ENCODE assay signal across 16 mouse cellular contexts in the genomic region with DNA sequence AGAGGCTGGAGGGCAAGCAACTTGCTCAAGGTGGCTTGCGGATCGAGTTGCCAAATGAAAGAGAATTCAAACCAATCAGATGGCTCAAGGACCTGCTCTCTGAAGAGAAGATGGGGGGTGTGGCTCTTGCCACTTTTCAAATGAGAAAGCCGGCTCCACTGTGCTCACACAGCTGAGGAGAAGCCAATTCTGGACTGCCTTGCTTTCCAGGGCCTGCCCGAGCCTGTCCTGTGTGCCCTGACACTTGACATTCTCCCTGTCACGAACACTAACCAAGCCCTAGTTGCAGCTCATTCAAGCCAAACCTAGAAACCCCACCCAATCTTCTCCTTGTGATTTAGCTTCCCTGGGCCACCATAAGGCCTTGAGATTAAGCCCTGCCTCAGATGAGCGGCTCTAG. TPM values are rescaled to one million over a fixed set of nuclear protein-coding genes. Genes with fewer than 3 reads are reported as not detected.
DNase-seq lines count a peak whose midpoint lies in the region; ATAC-seq and TF ChIP-seq lines count a peak whose summit lies in the region.
"Had no signal": no experiment of that assay in that cellular context is flagged by ENCODE, and none has a peak within 500 bp of the region (broad histone marks: within the 10 kb centered on the region; RNA-seq: fewer than 3 reads in every experiment).

No protein-coding gene starts in this region.

- no peak for ATAC-seq in heart, embryonic 16.5 days (replicated peaks; ENCODE audit: extremely low read depth, insufficient read depth, low FRiP score)
- ATAC-seq in heart, embryonic 11.5 days (replicated peaks; ENCODE audit: insufficient number of reproducible peaks, low FRiP score, low TSS enrichment) = no peak
- no peak; the same call in 1 of the 2 replicates for ATAC-seq in liver, embryonic 12.5 days
- no peak for ATAC-seq in monocyte, adult 5-6 weeks (replicated peaks; ENCODE audit: insufficient number of reproducible peaks, low FRiP score, low TSS enrichment, poor library complexity, severe bottlenecking)
- ATAC-seq: forebrain, embryonic 15.5 days had no signal

- no peak for TF ChIP-seq CTCF in CH12.LX (conservative IDR thresholded peaks at IDR 0.05 in 1 of 2, IDR thresholded peaks at IDR 0.05 in 1 of 2; ENCODE audit: low read depth in 2 of 2, low read length in 2 of 2)
- TF ChIP-seq CTCF in thymus, adult 2 months (IDR thresholded peaks at IDR 0.05; ENCODE audit: borderline replicate concordance, control insufficient read depth, extremely low read depth, insufficient read depth, low read length, poor library complexity) = no peak

- no peak for TF ChIP-seq EP300 in CH12.LX (IDR thresholded peaks at IDR 0.05; ENCODE audit: low read length)

- H3K27ac ChIP-seq in heart, embryonic 16.5 days (ENCODE audit: low read length) = peak overlapping the region; percentile 46; the same call in 1 of the 2 replicates
- no peak overlapping the region for H3K27ac ChIP-seq in heart, embryonic 11.5 days (ENCODE audit: low read depth, low read length)
- peak overlapping the region; percentile 99 for H3K27ac ChIP-seq in CH12.LX (ENCODE audit: insufficient read depth, low read depth)
- H3K27ac ChIP-seq in liver, embryonic 12.5 days = peak overlapping the region; percentile 69
- H3K27ac ChIP-seq in thymus, adult 2 months (ENCODE audit: control insufficient read depth, insufficient read depth, low read length) = peak overlapping the region; percentile 100
- H3K27ac ChIP-seq: forebrain, embryonic 15.5 days; hindbrain, embryonic 14.5 days; left cerebral cortex, adult 2 months; midbrain, embryonic 12.5 days; neural tube, embryonic 12.5 days had no signal

- no peaks in the 10 kb centered on the region for H3K79me2 ChIP-seq in CH12.LX (replicated peaks; ENCODE audit: control insufficient read depth, extremely low read depth, insufficient read depth, poor library complexity, severe bottlenecking)

- in situ Hi-C loops in CH12.LX (cut with MboI; ENCODE audit: low pct_ligation_motif_present, low pct_unique_long_range_greater_than_20kb, low sequenced_read_pairs) = no loop called here

- H3K9ac ChIP-seq in heart, embryonic 16.5 days (ENCODE audit: low read length) = no peak overlapping the region
- H3K9ac ChIP-seq in heart, embryonic 11.5 days (ENCODE audit: low read depth, low read length) = no peak overlapping the region
- H3K9ac ChIP-seq in CH12.LX (ENCODE audit: insufficient read depth, low read depth) = peak overlapping the region; percentile 83
- no peak overlapping the region for H3K9ac ChIP-seq in liver, embryonic 12.5 days
- H3K9ac ChIP-seq: forebrain, embryonic 15.5 days; hindbrain, embryonic 14.5 days; midbrain, embryonic 12.5 days; neural tube, embryonic 12.5 days had no signal

- H3K4me1 ChIP-seq in heart, embryonic 16.5 days (ENCODE audit: control insufficient read depth, insufficient read depth, low read length) = 0 out of 2 replicates have a peak, but pooled peaks cover 2% of the 10 kb centered on the region
- H3K4me1 ChIP-seq in heart, embryonic 11.5 days (ENCODE audit: control insufficient read depth, insufficient read depth, low read length) = no peaks in the 10 kb centered on the region; the same call in 1 of the 2 replicates
- H3K4me1 ChIP-seq in CH12.LX (ENCODE audit: control insufficient read depth in 1 of 2, insufficient read depth in 2 of 2) = peaks cover 23 to 50% of the 10 kb centered on the region in 2 experiments
- H3K4me1 ChIP-seq in liver, embryonic 12.5 days = peaks cover 47% of the 10 kb centered on the region
- peaks cover 66% of the 10 kb centered on the region for H3K4me1 ChIP-seq in thymus, adult 2 months (replicated peaks; ENCODE audit: control insufficient read depth, insufficient read depth, low read length)
- H3K4me1 ChIP-seq: neural tube, embryonic 12.5 days had no signal

- intact Hi-C loops in left cerebral cortex, postnatal 10 days (cut with DNase I) = no loop called here

- dilution Hi-C loops in CH12.LX (cut with MboI; ENCODE audit: extremely low pct_ligation_motif_present, extremely low pct_unique_long_range_greater_than_20kb, low sequenced_read_pairs) = no loop called here

- no peak for TF ChIP-seq RAD21 in CH12.LX (IDR thresholded peaks at IDR 0.05; ENCODE audit: low read depth, low read length)

- H3K4me3 ChIP-seq in heart, embryonic 16.5 days (ENCODE audit: low read length) = no peak overlapping the region
- no peak overlapping the region for H3K4me3 ChIP-seq in heart, embryonic 11.5 days (ENCODE audit: low read depth, low read length)
- H3K4me3 ChIP-seq in CH12.LX (replicated peaks in 1 of 3; ENCODE audit: low read depth in 2 of 3, low read length in 2 of 3, poor library complexity in 1 of 3) = peak overlapping the region in 1 of 3 experiments; percentile 34
- H3K4me3 ChIP-seq in liver, embryonic 12.5 days = no peak overlapping the region
- no peak overlapping the region for H3K4me3 ChIP-seq in thymus, adult 2 months (ENCODE audit: control insufficient read depth, insufficient read depth, low read length)
- H3K4me3 ChIP-seq: forebrain, embryonic 15.5 days; left cerebral cortex, adult 2 months; midbrain, embryonic 12.5 days; neural tube, embryonic 12.5 days had no signal

- WGBS in heart, embryonic 16.5 days = 66% methylated on average over 6 of the region's 6 CpGs
- 56% methylated on average over 6 of the region's 6 CpGs for WGBS in heart, embryonic 11.5 days (ENCODE audit: insufficient replicate concordance)
- WGBS in liver, embryonic 12.5 days (ENCODE audit: insufficient replicate concordance) = 35% methylated on average over 6 of the region's 6 CpGs
- 20% methylated on average over 6 of the region's 6 CpGs for WGBS in thymus, adult 2 months

- peak; percentile 48 for DNase-seq in CH12.LX (ENCODE audit: extremely low read depth)
- DNase-seq in thymus, adult 2 months = no peak
- DNase-seq in left cerebral cortex, postnatal 10 days (ENCODE audit: extremely low spot score in 1 of 2, low spot score in 2 of 2) = no peak
- no peak for DNase-seq in right cerebral cortex, adult 18-20 months
- DNase-seq: adrenal gland, adult 8-10 months; gastrocnemius, postnatal 10 days; kidney, adult 8-10 months had no signal

- no peaks in the 10 kb centered on the region for H3K9me3 ChIP-seq in heart, embryonic 16.5 days (replicated peaks; ENCODE audit: control insufficient read depth, low read length)
- H3K9me3 ChIP-seq in heart, embryonic 11.5 days (replicated peaks; ENCODE audit: control insufficient read depth, low read length) = no peaks in the 10 kb centered on the region
- H3K9me3 ChIP-seq in CH12.LX (replicated peaks; ENCODE audit: low read length) = no peaks in the 10 kb centered on the region
- H3K9me3 ChIP-seq in liver, embryonic 12.5 days (replicated peaks) = no peaks in the 10 kb centered on the region
- H3K9me3 ChIP-seq: forebrain, embryonic 15.5 days; midbrain, embryonic 12.5 days; neural tube, embryonic 12.5 days had no signal

- no peaks in the 10 kb centered on the region; the same call in 1 of the 2 replicates for H3K27me3 ChIP-seq in heart, embryonic 16.5 days (ENCODE audit: control insufficient read depth, insufficient read depth, low read length)
- H3K27me3 ChIP-seq in heart, embryonic 11.5 days (ENCODE audit: control insufficient read depth, insufficient read depth, low read length) = peaks cover 5% of the 10 kb centered on the region
- no peaks in the 10 kb centered on the region for H3K27me3 ChIP-seq in CH12.LX (replicated peaks)
- 0 out of 2 replicates have a peak, but pooled peaks cover 6% of the 10 kb centered on the region for H3K27me3 ChIP-seq in liver, embryonic 12.5 days (replicated peaks)
- no peaks in the 10 kb centered on the region for H3K27me3 ChIP-seq in thymus, adult 2 months (ENCODE audit: control insufficient read depth, insufficient read depth, low read length)
- H3K27me3 ChIP-seq: forebrain, embryonic 15.5 days; midbrain, embryonic 12.5 days; neural tube, embryonic 12.5 days had no signal

- no peak overlapping the region for H3K4me2 ChIP-seq in heart, embryonic 16.5 days (ENCODE audit: low read depth, low read length)
- no peak overlapping the region for H3K4me2 ChIP-seq in heart, embryonic 11.5 days
- H3K4me2 ChIP-seq in CH12.LX (ENCODE audit: insufficient read depth, low read depth, poor library complexity, severe bottlenecking) = peak overlapping the region; percentile 68
- H3K4me2 ChIP-seq in liver, embryonic 12.5 days = 0 out of 2 replicates have a peak overlapping the region, but pooled peaks have one; percentile 38
- H3K4me2 ChIP-seq: forebrain, embryonic 15.5 days; hindbrain, embryonic 14.5 days; midbrain, embryonic 12.5 days; neural tube, embryonic 12.5 days had no signal

- peak; percentile 56 for TF ChIP-seq POLR2A in CH12.LX (IDR thresholded peaks at IDR 0.05; ENCODE audit: low read depth, low read length)
- no peak for TF ChIP-seq POLR2A in thymus, adult 2 months (IDR thresholded peaks at IDR 0.05; ENCODE audit: control insufficient read depth, extremely low read depth, insufficient read depth, low read length, poor library complexity)

- no peaks in the 10 kb centered on the region for H3K36me3 ChIP-seq in heart, embryonic 16.5 days (ENCODE audit: control insufficient read depth, insufficient read depth)
- no peaks in the 10 kb centered on the region for H3K36me3 ChIP-seq in heart, embryonic 11.5 days (ENCODE audit: control insufficient read depth, insufficient read depth, low read length)
- H3K36me3 ChIP-seq in CH12.LX (replicated peaks in 1 of 2; ENCODE audit: control insufficient read depth in 1 of 2, insufficient read depth in 1 of 2, low read length in 1 of 2) = no peaks in the 10 kb centered on the region
- H3K36me3 ChIP-seq in liver, embryonic 12.5 days = no peaks in the 10 kb centered on the region
- no peaks in the 10 kb centered on the region for H3K36me3 ChIP-seq in thymus, adult 2 months (ENCODE audit: control insufficient read depth, insufficient read depth, low read length)
- H3K36me3 ChIP-seq: forebrain, embryonic 15.5 days; midbrain, embryonic 12.5 days; neural tube, embryonic 12.5 days had no signal

RNA-seq across cellular contexts. Expression of a gene that starts 8.2 kb away (rescaled TPM):
- 8.8 and 22.3 TPM in 2 replicates for polyA plus RNA-seq in heart, embryonic 16.5 days (2015; fragmentation: Nextera tagmentation; extraction: Ambion mirVana)
- 0.76 and 1.0 TPM in 2 replicates for polyA plus RNA-seq in heart, embryonic 11.5 days (2014; fragmentation: Nextera tagmentation; extraction: Ambion mirVana)
- total RNA-seq in CH12.LX (2012; rRNA removed) (88.9 and 96.3 TPM in 2 replicates), CH12.LX (2014; rRNA removed) (138 and 148 TPM in 2 replicates)
- polyA plus RNA-seq in CH12.LX (2012; ENCODE audit: insufficient read length, low read depth) = 87.6 and 90.9 TPM in 2 replicates
- 9.7 and 10.0 TPM in 2 replicates for polyA plus RNA-seq in liver, embryonic 12.5 days (2016; fragmentation: Nextera tagmentation; extraction: Ambion mirVana)
- polyA plus RNA-seq in thymus, adult 2 months (2012; rRNA removed) = 311 and 314 TPM in 2 replicates
- total RNA-seq in left cerebral cortex, postnatal 10 days (2021) = 1 to 10 TPM; 1.6 to 1.8 TPM
- 193 to 270 TPM (median 209 TPM) in 3 replicates for total RNA-seq in monocyte, adult 5-6 weeks (2017)

RNA-seq across cellular contexts. Expression of a gene that starts 29.5 kb away (rescaled TPM):
- polyA plus RNA-seq in heart, embryonic 16.5 days (2015; fragmentation: Nextera tagmentation; extraction: Ambion mirVana) = 0.84 and 0.98 TPM in 2 replicates
- polyA plus RNA-seq in heart, embryonic 11.5 days (2014; fragmentation: Nextera tagmentation; extraction: Ambion mirVana) = 0.55 and 0.72 TPM in 2 replicates
- total RNA-seq in CH12.LX (2012; rRNA removed) (0.04 and 0.08 TPM in 2 replicates), CH12.LX (2014; rRNA removed) (0.05 and 0.09 TPM in 2 replicates)
- 0.07 and 0.14 TPM in 2 replicates for polyA plus RNA-seq in CH12.LX (2012; ENCODE audit: insufficient read length, low read depth)
- polyA plus RNA-seq in liver, embryonic 12.5 days (2016; fragmentation: Nextera tagmentation; extraction: Ambion mirVana) = 0.14 TPM in 1 of 2 replicates, not detected in the other
- polyA plus RNA-seq in thymus, adult 2 months (2012; rRNA removed) = 0.89 and 1.1 TPM in 2 replicates
- under 1 TPM; 0.13 to 0.39 TPM for total RNA-seq in left cerebral cortex, postnatal 10 days (2021)
- not detected in 3 replicates for total RNA-seq in monocyte, adult 5-6 weeks (2017)

Comparison
In these comparisons a context has a peak if more than half of its experiments do, and no peak if none do; other contexts are left out.
1. H3K4me2 ChIP-seq: peak in CH12.LX (single experiment) and liver, embryonic 12.5 days (single experiment); none in heart, embryonic 16.5 days (single experiment) and heart, embryonic 11.5 days (single experiment).